9 mouse cellular contexts compared by ENCODE assay signal in genomic region chr11:98784139-98784538, GRCm38 (mm10). TPM values are rescaled to one million over a fixed set of nuclear protein-coding genes. Genes with fewer than 3 reads are reported as not detected.
A peak's percentile ranks its signal among the peaks of the same experiment; 100 is the strongest.
DNase-seq lines count a peak whose midpoint lies in the region; ATAC-seq and TF ChIP-seq lines count a peak whose summit lies in the region.
"Had no signal": no experiment of that assay in that cellular context is flagged by ENCODE, and none has a peak within 500 bp of the region (broad histone marks: within the 10 kb centered on the region; RNA-seq: fewer than 3 reads in every experiment).

No protein-coding gene starts in this region.

- H3K4me2 ChIP-seq in heart, embryonic 13.5 days, result peak overlapping the region; percentile 67
- no peak overlapping the region for H3K4me2 ChIP-seq in neural tube, embryonic 13.5 days
- no peak overlapping the region for H3K4me2 ChIP-seq in intestine, postnatal 0 days (replicated peaks; ENCODE audit: low read depth)
- no peak overlapping the region for H3K4me2 ChIP-seq in stomach, embryonic 15.5 days

- no peak for ATAC-seq in heart, embryonic 13.5 days (ENCODE audit: extremely low read depth, insufficient number of reproducible peaks, low FRiP score, low TSS enrichment)
- ATAC-seq in neural tube, embryonic 13.5 days (ENCODE audit: low read depth), result no peak
- ATAC-seq in intestine, postnatal 0 days, result no peak
- ATAC-seq in stomach, embryonic 15.5 days (ENCODE audit: insufficient read depth, low FRiP score, low read depth), result no peak

- no peak overlapping the region for H3K4me3 ChIP-seq in heart, embryonic 13.5 days
- H3K4me3 ChIP-seq in neural tube, embryonic 13.5 days, result no peak overlapping the region
- no peak overlapping the region for H3K4me3 ChIP-seq in intestine, postnatal 0 days (ENCODE audit: low read depth, low read length)
- no peak overlapping the region for H3K4me3 ChIP-seq in stomach, embryonic 15.5 days (replicated peaks)

- 64% methylated on average over 4 of the region's 4 CpGs for WGBS in heart, embryonic 13.5 days
- 67% methylated on average over 4 of the region's 4 CpGs for WGBS in neural tube, embryonic 13.5 days
- 69% methylated on average over 4 of the region's 4 CpGs for WGBS in intestine, postnatal 0 days
- 69% methylated on average over 4 of the region's 4 CpGs for WGBS in stomach, embryonic 15.5 days

- no peaks in the 10 kb centered on the region for H3K27me3 ChIP-seq in heart, embryonic 13.5 days (replicated peaks)
- H3K27me3 ChIP-seq in neural tube, embryonic 13.5 days, result no peaks in the 10 kb centered on the region
- H3K27me3 ChIP-seq in intestine, postnatal 0 days (replicated peaks; ENCODE audit: control insufficient read depth, insufficient read depth, low read length), result no peaks in the 10 kb centered on the region
- no peaks in the 10 kb centered on the region for H3K27me3 ChIP-seq in stomach, embryonic 15.5 days (replicated peaks)

- no peaks in the 10 kb centered on the region for H3K36me3 ChIP-seq in heart, embryonic 13.5 days
- H3K36me3 ChIP-seq in neural tube, embryonic 13.5 days, result no peaks in the 10 kb centered on the region
- H3K36me3 ChIP-seq in intestine, postnatal 0 days (ENCODE audit: control insufficient read depth, insufficient read depth), result no peaks in the 10 kb centered on the region
- H3K36me3 ChIP-seq in stomach, embryonic 15.5 days, result no peaks in the 10 kb centered on the region

- H3K9me3 ChIP-seq in heart, embryonic 13.5 days, result no peaks in the 10 kb centered on the region
- H3K9me3 ChIP-seq in neural tube, embryonic 13.5 days, result no peaks in the 10 kb centered on the region
- no peaks in the 10 kb centered on the region for H3K9me3 ChIP-seq in intestine, postnatal 0 days (ENCODE audit: control insufficient read depth)
- H3K9me3 ChIP-seq in stomach, embryonic 15.5 days, result no peaks in the 10 kb centered on the region

- H3K9ac ChIP-seq in heart, embryonic 13.5 days, result peak overlapping the region; percentile 78
- H3K9ac ChIP-seq in neural tube, embryonic 13.5 days, result no peak overlapping the region
- H3K9ac ChIP-seq in intestine, postnatal 0 days (ENCODE audit: low read depth, low read length), result peak overlapping the region; percentile 22; the same call in 1 of the 2 replicates
- no peak overlapping the region for H3K9ac ChIP-seq in stomach, embryonic 15.5 days

- peak overlapping the region; percentile 98 for H3K27ac ChIP-seq in heart, embryonic 13.5 days (replicated peaks)
- H3K27ac ChIP-seq in neural tube, embryonic 13.5 days (replicated peaks), result peak overlapping the region; percentile 85; the same call in 1 of the 2 replicates
- peak overlapping the region; percentile 88 for H3K27ac ChIP-seq in intestine, postnatal 0 days (ENCODE audit: low read depth, low read length)
- H3K27ac ChIP-seq in stomach, embryonic 15.5 days, result peak overlapping the region; percentile 95; the same call in 1 of the 2 replicates

- no peak for TF ChIP-seq CTCF in intestine, postnatal 0 days (IDR thresholded peaks at IDR 0.05; ENCODE audit: low read depth)

- no peak for DNase-seq in heart, postnatal 4 days
- DNase-seq in neural tube, embryonic 10.5 days (ENCODE audit: extremely low spot score, low spot score), result no peak
- no peak for DNase-seq in Muller cell, postnatal 12 days (ENCODE audit: inconsistent ontology term)
- DNase-seq in thymus, adult 18-20 months, result no peak
- DNase-seq: retina, postnatal 1 day had no signal

- H3K4me1 ChIP-seq in heart, embryonic 13.5 days, result peaks cover 74% of the 10 kb centered on the region
- H3K4me1 ChIP-seq in neural tube, embryonic 13.5 days (replicated peaks), result peaks cover 69% of the 10 kb centered on the region
- H3K4me1 ChIP-seq in intestine, postnatal 0 days (replicated peaks; ENCODE audit: control insufficient read depth, insufficient read depth, low read length), result peaks cover 22% of the 10 kb centered on the region
- peaks cover 66% of the 10 kb centered on the region for H3K4me1 ChIP-seq in stomach, embryonic 15.5 days

RNA-seq across cellular contexts. Expression of gene Nr1d1, which starts 9.0 kb away (rescaled TPM):
- 5.9 and 6.4 TPM in 2 replicates for polyA plus RNA-seq in heart, embryonic 13.5 days (2015; fragmentation: Nextera tagmentation; extraction: Ambion mirVana)
- total RNA-seq in heart, postnatal 4 days (2021), result 10 to 100 TPM; 26.3 to 27.6 TPM
- 3.4 and 3.6 TPM in 2 replicates for polyA plus RNA-seq in neural tube, embryonic 13.5 days (2015; fragmentation: Nextera tagmentation; extraction: Ambion mirVana)
- polyA plus RNA-seq in intestine, postnatal 0 days (2015; fragmentation: Nextera tagmentation; extraction: Ambion mirVana), result 4.1 and 5.1 TPM in 2 replicates
- 2.4 and 2.5 TPM in 2 replicates for polyA plus RNA-seq in stomach, embryonic 15.5 days (2015; fragmentation: Nextera tagmentation; extraction: Ambion mirVana)

RNA-seq across cellular contexts. Expression of gene Msl1, which starts 11.2 kb away (rescaled TPM):
- 14.6 and 15.7 TPM in 2 replicates for polyA plus RNA-seq in heart, embryonic 13.5 days (2015; fragmentation: Nextera tagmentation; extraction: Ambion mirVana)
- 10 to 100 TPM; 67.8 to 71.5 TPM for total RNA-seq in heart, postnatal 4 days (2021)
- polyA plus RNA-seq in neural tube, embryonic 13.5 days (2015; fragmentation: Nextera tagmentation; extraction: Ambion mirVana), result 31.5 and 33.2 TPM in 2 replicates
- polyA plus RNA-seq in intestine, postnatal 0 days (2015; fragmentation: Nextera tagmentation; extraction: Ambion mirVana), result 12.6 and 15.1 TPM in 2 replicates
- 23.0 and 23.6 TPM in 2 replicates for polyA plus RNA-seq in stomach, embryonic 15.5 days (2015; fragmentation: Nextera tagmentation; extraction: Ambion mirVana)

RNA-seq across cellular contexts. Expression of gene Casc3, which starts 20.6 kb away (rescaled TPM):
- 22.3 and 23.1 TPM in 2 replicates for polyA plus RNA-seq in heart, embryonic 13.5 days (2015; fragmentation: Nextera tagmentation; extraction: Ambion mirVana)
- 10 to 100 TPM; 26.9 to 28.4 TPM for total RNA-seq in heart, postnatal 4 days (2021)
- 55.1 and 57.7 TPM in 2 replicates for polyA plus RNA-seq in neural tube, embryonic 13.5 days (2015; fragmentation: Nextera tagmentation; extraction: Ambion mirVana)
- 10.8 and 12.4 TPM in 2 replicates for polyA plus RNA-seq in intestine, postnatal 0 days (2015; fragmentation: Nextera tagmentation; extraction: Ambion mirVana)
- polyA plus RNA-seq in stomach, embryonic 15.5 days (2015; fragmentation: Nextera tagmentation; extraction: Ambion mirVana), result 31.7 and 35.3 TPM in 2 replicates

RNA-seq across cellular contexts. Expression of gene Thra, which starts 43.7 kb away (rescaled TPM):
- polyA plus RNA-seq in heart, embryonic 13.5 days (2015; fragmentation: Nextera tagmentation; extraction: Ambion mirVana), result 30.0 and 32.0 TPM in 2 replicates
- 100 to 1,000 TPM; 171 to 183 TPM for total RNA-seq in heart, postnatal 4 days (2021)
- polyA plus RNA-seq in neural tube, embryonic 13.5 days (2015; fragmentation: Nextera tagmentation; extraction: Ambion mirVana), result 89.5 and 94.4 TPM in 2 replicates
- 32.4 and 39.1 TPM in 2 replicates for polyA plus RNA-seq in intestine, postnatal 0 days (2015; fragmentation: Nextera tagmentation; extraction: Ambion mirVana)
- polyA plus RNA-seq in stomach, embryonic 15.5 days (2015; fragmentation: Nextera tagmentation; extraction: Ambion mirVana), result 42.7 and 44.7 TPM in 2 replicates

RNA-seq across cellular contexts. Expression of gene Rapgefl1, which starts 52.4 kb away (rescaled TPM):
- 0.64 and 0.98 TPM in 2 replicates for polyA plus RNA-seq in heart, embryonic 13.5 days (2015; fragmentation: Nextera tagmentation; extraction: Ambion mirVana)
- total RNA-seq in heart, postnatal 4 days (2021), result 1 to 10 TPM; 1.3 TPM
- 5.6 and 6.7 TPM in 2 replicates for polyA plus RNA-seq in neural tube, embryonic 13.5 days (2015; fragmentation: Nextera tagmentation; extraction: Ambion mirVana)
- 0.69 and 0.80 TPM in 2 replicates for polyA plus RNA-seq in intestine, postnatal 0 days (2015; fragmentation: Nextera tagmentation; extraction: Ambion mirVana)
- polyA plus RNA-seq in stomach, embryonic 15.5 days (2015; fragmentation: Nextera tagmentation; extraction: Ambion mirVana), result 3.8 and 4.1 TPM in 2 replicates

Comparison
In these comparisons a context has a peak if more than half of its experiments do, and no peak if none do; other contexts are left out.
1. H3K9ac ChIP-seq: peak in heart, embryonic 13.5 days (single experiment) and intestine, postnatal 0 days (single experiment); none in neural tube, embryonic 13.5 days (single experiment) and stomach, embryonic 15.5 days (single experiment).
2. Peak in every context shown above with its lines, with median percentiles within 50 percentile points of each other: H3K27ac ChIP-seq.